Mouse (Mus musculus): ENCODE results near the gene Ehf.

DNA sequence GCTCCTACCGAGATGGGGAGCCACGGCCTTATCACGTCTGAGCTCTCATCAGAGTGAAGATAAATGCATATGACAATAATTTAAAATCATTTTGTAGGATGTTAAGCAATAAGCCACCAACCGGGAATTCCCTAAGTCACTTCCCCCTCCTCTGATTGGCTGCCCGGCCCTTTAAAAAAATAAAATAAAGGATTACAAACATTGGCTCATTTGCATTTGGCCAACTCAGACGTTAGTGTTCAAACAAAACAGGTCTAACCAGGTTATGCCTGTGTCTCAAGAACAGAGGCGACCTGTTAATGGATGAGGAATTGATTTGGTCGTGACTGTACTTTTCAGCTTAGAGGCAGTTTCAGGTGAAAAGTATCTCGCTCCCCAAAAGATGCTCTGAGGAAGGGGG, at the start of gene Ehf:
- TF ChIP-seq CTCF (IDR thresholded peaks at IDR 0.05; ENCODE audit: extremely low read depth, insufficient read depth, low read length) (no peak), POLR2A (IDR thresholded peaks at IDR 0.05; ENCODE audit: extremely low read depth, insufficient read depth, low read length) (no peak)

All from cortical plate, adult 2 months (tissue).